Mouse (Mus musculus) limb, embryonic 10.5 days (tissue): ENCODE measurements at regions not wholly inside any gene's neighbourhood (a gene's known extent, or its start where the extent isn't known, plus 50 kb on each side); places are given as distances from the start of the nearest gene placed in this dataset.

Experiments
- DNase-seq: peaks from one replicate; pipeline ENCODE4 v3.0.0-alpha.2; 2017; ENCODE audit warnings: low spot score
- H3K27ac ChIP-seq: fragments of 300-500 bp; sonication (generic); 2 replicates; pipeline ENCODE4 v1.5.1; 2016; ENCODE audit warnings: mild to moderate bottlenecking
- H3K27me3 ChIP-seq: fragments of 300-500 bp; sonication (generic); 2 replicates; pipeline ENCODE4 v1.6.1; 2016; ENCODE audit warnings: low read depth, mild to moderate bottlenecking; ENCODE audit not compliant: poor library complexity, severe bottlenecking
- H3K36me3 ChIP-seq: fragments of 300-500 bp; sonication (generic); 2 replicates; pipeline ENCODE4 v1.6.1; 2016; ENCODE audit warnings: mild to moderate bottlenecking, moderate library complexity
- H3K4me1 ChIP-seq: fragments of 300-500 bp; sonication (generic); 2 replicates; pipeline ENCODE4 v1.6.1; 2016
- H3K4me3 ChIP-seq: fragments of 300-500 bp; sonication (generic); 2 replicates; pipeline ENCODE4 v1.5.1; 2016; ENCODE audit warnings: mild to moderate bottlenecking, moderate library complexity
- H3K9me3 ChIP-seq: fragments of 300-500 bp; sonication (generic); replicated peaks from 2 replicates; pipeline ENCODE4 v1.6.1; 2016; ENCODE audit warnings: mild to moderate bottlenecking
- WGBS: fragments of 180-500 bp; shearing (Covaris S2); methylation state at CpG from one replicate; pipeline ENCODE4 v1.1.7; 2016; 5-methylcytosine and 5-hydroxymethylcytosine counted together

DNA sequence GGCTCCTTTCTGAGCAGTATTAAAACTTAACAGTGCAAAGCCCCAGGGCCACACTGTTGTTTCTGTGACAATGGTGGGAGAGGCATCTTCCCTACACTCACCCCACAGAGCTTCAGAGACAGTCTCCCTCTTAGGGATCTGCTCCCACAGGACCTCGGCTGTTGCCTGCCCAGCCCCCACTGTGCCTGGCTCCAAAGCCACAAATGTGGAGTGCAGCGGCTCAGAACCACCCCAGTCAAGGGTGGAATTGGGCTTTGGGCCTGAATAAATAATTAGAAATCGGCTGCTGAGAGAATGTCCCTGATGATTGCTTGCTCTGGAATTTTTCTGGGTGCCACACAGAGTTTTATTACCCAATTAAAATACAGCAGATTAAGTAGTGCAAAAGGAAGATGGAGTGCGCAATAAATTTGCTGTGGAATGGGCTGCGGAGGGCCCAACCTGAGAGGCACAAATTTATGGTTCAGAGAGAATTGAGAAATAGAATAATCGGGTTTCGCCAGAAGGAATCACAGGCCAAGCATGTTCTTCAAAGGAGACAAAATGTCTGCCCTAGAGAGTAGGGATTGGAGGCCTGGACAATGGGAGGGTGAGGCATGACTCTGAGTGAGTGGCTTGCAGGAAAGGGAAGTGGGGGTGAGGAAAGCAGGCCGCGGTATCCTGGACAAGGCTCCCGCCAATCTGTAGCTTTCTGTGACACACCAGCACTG is 56.4 kb downstream of the Cd24a start:
- H3K27ac ChIP-seq: peak overlapping the region; percentile 73; the same call in 1 of the 2 replicates
- no peak for DNase-seq
- peaks cover 29% of the 10 kb centered on the region for H3K4me1 ChIP-seq
- no peak overlapping the region for H3K4me3 ChIP-seq
- H3K36me3 ChIP-seq: no peaks in the 10 kb centered on the region
- 81% methylated on average over 10 of the region's 10 CpGs for WGBS
- H3K27me3 ChIP-seq: no peaks in the 10 kb centered on the region
- no peaks in the 10 kb centered on the region for H3K9me3 ChIP-seq

DNA sequence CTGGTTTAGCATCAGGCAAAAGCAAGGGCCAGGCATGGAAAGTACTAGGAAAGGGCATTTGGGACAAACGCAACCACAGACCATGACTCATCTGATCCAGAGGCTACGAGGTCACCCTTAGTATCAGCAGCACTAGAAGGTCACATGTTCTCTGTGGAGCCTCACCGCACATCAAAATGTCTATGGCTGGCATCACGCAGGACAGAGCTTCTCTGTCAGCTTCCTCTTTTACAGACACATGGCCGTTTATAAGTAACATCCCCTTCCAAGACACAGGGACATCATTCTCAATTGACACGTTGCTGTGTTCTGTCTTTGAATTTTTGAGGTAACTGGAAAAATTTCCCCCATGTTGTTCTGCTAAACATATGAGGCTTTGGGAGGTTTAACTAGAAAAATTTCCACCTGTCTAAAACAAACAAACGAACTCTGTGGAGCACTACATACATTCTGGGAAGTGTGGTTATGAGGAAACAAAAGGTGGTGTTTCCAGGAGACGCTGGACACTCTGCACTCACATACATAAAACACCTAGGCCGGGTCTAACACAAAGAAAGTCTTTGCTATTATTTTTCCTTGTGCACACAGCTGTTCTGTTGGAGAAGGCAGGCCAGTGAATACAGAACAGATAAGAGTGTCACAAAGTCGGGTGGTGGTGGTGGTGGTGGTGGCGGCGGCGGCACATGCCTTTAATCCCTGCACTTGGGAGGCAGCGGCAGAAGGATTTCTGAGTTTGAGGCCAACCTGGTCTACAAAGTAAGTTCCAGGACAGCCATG is 63.3 kb downstream of the Cd24a start:
- WGBS: 82% methylated on average over 14 of the region's 14 CpGs
- Histone ChIP-seq H3K4me1 (peaks cover 2% of the 10 kb centered on the region; the same call in 1 of the 2 replicates), H3K36me3 (no peaks in the 10 kb centered on the region), H3K27ac (no peak overlapping the region), H3K27me3 (no peaks in the 10 kb centered on the region), H3K9me3 (no peaks in the 10 kb centered on the region), H3K4me3 (no peak overlapping the region)
- no peak for DNase-seq

DNA sequence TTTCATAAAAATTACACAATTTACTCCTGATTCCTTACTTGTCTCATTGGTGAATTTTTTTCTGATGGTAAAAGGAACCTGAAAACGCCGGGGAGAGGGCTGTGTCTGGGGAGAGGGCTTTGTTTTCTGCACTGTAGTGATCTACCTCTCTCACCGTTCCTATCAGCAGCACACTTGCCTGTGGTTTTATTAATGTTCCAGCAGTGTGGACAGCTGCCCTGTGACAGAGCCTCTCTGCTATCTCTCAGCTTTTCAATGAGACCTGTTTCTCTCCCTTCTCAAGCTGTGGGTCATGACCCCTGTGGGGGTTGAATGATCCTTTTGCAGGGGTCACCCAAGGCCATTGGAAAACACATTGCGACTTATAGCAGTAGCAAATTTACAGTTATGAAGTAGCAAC is 68.2 kb downstream of the Cd24a start:
- Histone ChIP-seq H3K4me3 (no peak overlapping the region), H3K27ac (no peak overlapping the region), H3K27me3 (no peaks in the 10 kb centered on the region), H3K9me3 (no peaks in the 10 kb centered on the region), H3K4me1 (peaks cover 16% of the 10 kb centered on the region), H3K36me3 (no peaks in the 10 kb centered on the region)
- no peak for DNase-seq
- 65% methylated on average over 4 of the region's 4 CpGs for WGBS

DNA sequence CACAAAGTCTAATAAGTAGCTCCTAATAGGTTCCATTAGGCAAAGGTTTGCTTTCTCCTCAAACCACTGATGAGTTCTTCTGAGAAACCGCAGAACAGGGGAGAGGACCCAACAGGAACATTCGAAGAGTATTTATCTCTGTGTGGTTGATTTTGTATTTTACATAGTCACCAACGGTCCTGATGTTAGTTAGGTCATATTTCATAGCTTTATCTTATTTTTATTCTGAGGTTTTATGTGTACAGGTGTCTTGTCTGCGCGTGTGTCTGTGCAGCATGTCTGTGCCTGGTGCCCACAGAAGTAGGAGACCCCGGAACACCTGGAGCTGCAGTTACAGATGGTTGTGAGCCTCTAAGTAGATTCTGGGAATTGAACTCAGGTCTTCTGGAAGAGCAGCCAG is 68.9 kb downstream of the Cd24a start:
- Histone ChIP-seq H3K36me3 (no peaks in the 10 kb centered on the region), H3K27ac (no peak overlapping the region), H3K4me1 (peaks cover 16% of the 10 kb centered on the region), H3K27me3 (no peaks in the 10 kb centered on the region), H3K4me3 (no peak overlapping the region), H3K9me3 (no peaks in the 10 kb centered on the region)
- no peak for DNase-seq
- 94% methylated on average over 6 of the region's 6 CpGs for WGBS

DNA sequence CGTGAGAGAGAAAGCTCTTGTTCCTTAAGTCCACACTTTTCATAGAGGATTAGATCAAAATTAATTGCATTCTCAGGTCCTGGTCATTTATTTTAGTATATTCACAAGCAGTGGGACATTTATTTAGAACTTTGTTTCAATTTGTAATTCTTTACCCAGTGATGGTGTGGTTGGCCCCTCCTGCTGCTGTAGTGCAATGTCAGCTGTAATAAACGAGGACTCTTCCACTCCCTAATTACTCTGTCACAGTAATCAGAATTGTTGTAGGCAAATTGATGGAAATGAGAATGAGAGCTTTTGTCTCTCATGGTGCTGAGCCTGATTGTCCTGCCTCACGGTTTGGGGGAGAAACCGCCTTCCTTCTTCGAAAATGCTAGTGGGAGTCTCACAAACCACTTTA is 70.1 kb downstream of the Cd24a start:
- no peak overlapping the region for H3K4me3 ChIP-seq
- 61% methylated on average over 5 of the region's 5 CpGs for WGBS

DNA sequence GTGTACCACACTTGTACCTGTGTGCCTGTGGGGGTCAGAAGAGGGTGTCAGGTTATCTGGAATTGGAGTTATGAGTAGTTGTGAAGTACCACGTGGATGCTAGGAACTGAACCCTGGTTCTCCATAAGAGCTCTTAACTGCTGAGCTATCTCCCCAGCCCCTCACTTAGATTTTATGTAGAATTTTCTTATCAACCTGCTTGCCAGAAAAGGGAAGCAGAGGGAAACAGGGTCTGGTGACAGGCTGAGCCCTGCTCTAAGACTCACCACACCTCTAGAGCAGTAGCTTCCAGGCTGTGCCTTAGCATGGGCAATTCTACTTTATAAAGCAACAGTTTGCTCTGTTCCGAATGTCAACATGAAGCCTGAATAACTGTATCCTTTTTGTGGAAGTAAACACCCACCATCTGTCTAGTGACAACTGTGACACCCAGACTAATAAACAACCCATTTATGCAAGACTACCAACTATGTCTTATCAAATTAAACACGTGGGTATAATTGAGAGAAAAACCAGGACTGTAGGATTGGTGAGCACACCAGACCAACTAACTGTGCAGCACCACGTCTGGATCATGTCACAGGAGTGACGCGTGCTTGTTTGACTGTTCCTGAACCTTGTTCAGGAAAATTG is 70.8 kb downstream of the Cd24a start:
- no peaks in the 10 kb centered on the region for H3K27me3 ChIP-seq
- 65% methylated on average over 6 of the region's 6 CpGs for WGBS
- H3K9me3 ChIP-seq: no peaks in the 10 kb centered on the region
- no peaks in the 10 kb centered on the region for H3K36me3 ChIP-seq
- no peak overlapping the region for H3K4me3 ChIP-seq
- DNase-seq: no peak
- H3K27ac ChIP-seq: no peak overlapping the region
- H3K4me1 ChIP-seq: peaks cover 16% of the 10 kb centered on the region

More for the DNA sequence above, 70.1 kb downstream of the Cd24a start:
- no peak overlapping the region for H3K27ac ChIP-seq
- no peak for DNase-seq
- H3K36me3 ChIP-seq: no peaks in the 10 kb centered on the region
- H3K4me1 ChIP-seq: peaks cover 16% of the 10 kb centered on the region
- no peaks in the 10 kb centered on the region for H3K9me3 ChIP-seq
- H3K27me3 ChIP-seq: no peaks in the 10 kb centered on the region

DNA sequence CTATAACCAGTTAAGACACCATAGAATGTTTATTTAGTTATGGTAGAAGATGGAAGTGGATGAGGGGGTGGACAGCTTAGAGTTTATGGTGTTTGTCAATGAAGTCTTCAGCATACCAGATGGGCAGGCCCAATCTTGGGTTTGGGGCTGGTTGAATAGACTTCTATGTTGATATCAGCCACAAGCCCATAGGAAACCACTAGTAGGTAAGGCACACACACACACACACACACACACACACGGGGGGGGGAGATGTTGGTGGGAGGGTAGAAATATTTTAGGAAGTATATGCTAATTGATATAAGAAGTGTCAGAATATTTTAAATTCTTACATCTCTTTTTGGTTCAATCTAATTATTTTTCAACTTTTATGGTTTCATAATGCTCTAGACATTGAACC is 72.4 kb downstream of the Cd24a start:
- DNase-seq: no peak
- H3K27me3 ChIP-seq: no peaks in the 10 kb centered on the region
- no peak overlapping the region for H3K27ac ChIP-seq
- H3K9me3 ChIP-seq: no peaks in the 10 kb centered on the region
- 89% methylated on average over 1 of the region's 1 CpGs for WGBS
- no peak overlapping the region for H3K4me3 ChIP-seq
- H3K36me3 ChIP-seq: no peaks in the 10 kb centered on the region
- H3K4me1 ChIP-seq: peaks cover 26% of the 10 kb centered on the region

DNA sequence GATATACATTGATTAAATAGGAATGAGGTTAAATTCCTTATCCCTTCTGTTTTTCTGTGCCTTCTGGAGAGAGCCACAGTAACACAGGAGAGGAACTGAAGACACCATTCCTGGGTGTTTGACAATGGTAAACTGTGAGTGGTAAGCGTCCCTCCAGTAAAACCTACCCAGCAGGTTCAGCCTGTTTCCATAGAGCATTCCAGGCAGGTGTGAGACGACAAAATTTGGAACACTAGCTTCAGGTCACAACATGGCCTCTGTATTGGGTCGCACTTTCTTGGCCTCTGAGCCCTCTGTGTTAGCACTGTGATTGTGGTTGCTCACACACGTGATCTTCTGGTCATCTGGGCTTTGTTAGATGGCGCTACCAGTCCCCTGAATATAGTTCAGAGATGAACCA is 73.4 kb downstream of the Cd24a start:
- H3K27me3 ChIP-seq: no peaks in the 10 kb centered on the region
- H3K36me3 ChIP-seq: no peaks in the 10 kb centered on the region
- no peak overlapping the region for H3K4me3 ChIP-seq
- H3K27ac ChIP-seq: no peak overlapping the region
- peaks cover 27% of the 10 kb centered on the region for H3K4me1 ChIP-seq
- H3K9me3 ChIP-seq: no peaks in the 10 kb centered on the region
- no peak for DNase-seq
- WGBS: 79% methylated on average over 5 of the region's 5 CpGs

DNA sequence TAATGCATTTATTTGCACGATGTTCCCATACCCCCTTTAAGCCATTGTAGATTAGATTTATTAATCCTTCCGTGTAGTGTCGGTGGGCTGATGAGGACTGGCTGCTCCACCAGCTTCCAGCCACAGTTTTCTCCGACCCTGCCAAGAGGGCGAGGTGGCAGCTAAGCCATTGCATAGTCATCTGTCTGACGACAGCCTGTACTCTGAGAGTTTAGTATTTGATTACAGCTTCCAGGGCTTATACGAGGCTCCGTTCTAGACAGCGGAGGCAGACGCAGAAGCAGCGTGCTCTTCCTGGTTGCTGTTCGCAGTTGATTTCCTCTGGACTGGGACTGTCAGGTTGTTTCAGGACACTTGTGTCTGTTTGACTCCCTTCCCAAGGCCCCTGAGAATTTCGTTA is 73.8 kb downstream of the Cd24a start:
- Histone ChIP-seq H3K27ac (no peak overlapping the region), H3K9me3 (no peaks in the 10 kb centered on the region), H3K27me3 (no peaks in the 10 kb centered on the region), H3K4me3 (no peak overlapping the region), H3K36me3 (no peaks in the 10 kb centered on the region), H3K4me1 (peaks cover 26% of the 10 kb centered on the region)
- 80% methylated on average over 13 of the region's 13 CpGs for WGBS
- no peak for DNase-seq

DNA sequence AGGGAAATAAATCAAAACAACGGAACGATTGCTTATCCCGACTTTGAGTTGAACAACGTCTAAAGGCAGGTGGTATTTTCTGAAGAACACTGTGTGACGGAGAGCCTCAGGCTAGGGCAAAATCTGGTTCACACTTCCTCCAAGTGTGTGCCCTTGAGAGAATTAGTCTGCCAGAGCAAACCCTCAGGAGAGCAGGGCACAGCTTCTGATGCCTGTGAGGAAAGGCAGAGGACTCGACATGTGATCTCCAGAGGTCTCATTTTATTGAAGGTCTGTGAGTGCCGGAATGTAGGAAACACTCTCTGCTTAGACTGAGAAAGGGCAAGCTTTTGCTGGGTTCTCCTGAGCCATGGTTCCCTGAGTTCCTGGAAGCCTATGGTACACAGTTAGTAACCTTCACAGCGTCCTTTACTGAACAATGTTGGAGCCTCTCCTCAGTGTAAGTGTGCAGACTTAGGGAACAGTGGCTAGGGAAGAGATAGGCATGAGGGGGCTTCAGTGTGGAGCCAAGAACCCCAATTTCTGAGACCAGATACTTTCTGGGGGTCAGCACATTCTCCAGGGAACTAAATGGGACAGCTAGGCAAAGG is 77.1 kb downstream of the Cd24a start:
- Histone ChIP-seq H3K4me1 (peaks cover 14% of the 10 kb centered on the region), H3K27ac (0 out of 2 replicates have a peak overlapping the region, but pooled peaks have one; percentile 26), H3K27me3 (no peaks in the 10 kb centered on the region), H3K4me3 (no peak overlapping the region), H3K36me3 (no peaks in the 10 kb centered on the region), H3K9me3 (no peaks in the 10 kb centered on the region)
- WGBS: 60% methylated on average over 8 of the region's 8 CpGs
- no peak for DNase-seq

DNA sequence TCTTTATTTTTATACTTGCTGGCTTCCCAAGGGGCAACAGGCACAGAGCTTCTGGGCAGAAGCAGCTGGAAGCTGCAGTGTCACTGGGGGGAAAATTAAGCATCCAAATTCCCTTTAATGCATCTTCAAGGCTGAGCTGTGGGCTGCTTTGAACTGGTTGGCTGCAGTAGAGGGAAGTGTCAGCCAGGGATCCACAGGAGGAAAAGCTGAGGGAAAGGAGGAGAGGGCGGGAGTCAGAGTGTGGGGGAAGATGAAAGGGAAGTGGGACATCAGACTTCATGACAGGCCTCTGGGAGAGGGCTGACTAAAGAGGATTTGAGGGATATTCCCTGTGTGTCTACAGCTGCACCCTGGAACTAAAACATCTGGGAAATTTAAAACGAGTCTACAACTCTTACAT is 77.6 kb downstream of the Cd24a start:
- no peaks in the 10 kb centered on the region for H3K36me3 ChIP-seq
- no peak for DNase-seq
- H3K9me3 ChIP-seq: no peaks in the 10 kb centered on the region
- H3K4me1 ChIP-seq: peaks cover 14% of the 10 kb centered on the region
- H3K4me3 ChIP-seq: no peak overlapping the region
- 0 out of 2 replicates have a peak overlapping the region, but pooled peaks have one; percentile 7 for H3K27ac ChIP-seq
- 35% methylated on average over 2 of the region's 2 CpGs for WGBS
- H3K27me3 ChIP-seq: no peaks in the 10 kb centered on the region

DNA sequence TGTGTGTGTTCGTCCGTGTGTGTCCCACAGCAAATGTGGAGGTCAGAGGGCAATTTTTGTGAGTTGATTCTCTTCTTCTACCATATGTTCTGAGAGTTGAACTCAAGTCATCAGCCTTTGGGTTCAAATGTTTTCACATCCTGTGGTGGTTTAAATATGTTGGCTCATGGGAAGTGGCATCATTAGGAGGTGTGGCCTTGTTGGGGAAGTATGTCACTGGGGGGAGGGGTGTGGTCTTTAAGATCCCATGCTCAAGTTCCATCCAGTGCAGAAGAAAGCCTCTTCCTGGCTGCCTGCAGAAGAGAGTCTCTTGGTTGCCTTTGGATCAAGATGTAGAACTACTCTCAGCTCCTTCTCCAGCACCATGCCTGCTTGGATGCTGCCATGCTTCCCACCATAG is 78.1 kb downstream of the Cd24a start:
- Histone ChIP-seq H3K9me3 (no peaks in the 10 kb centered on the region), H3K27me3 (no peaks in the 10 kb centered on the region), H3K4me3 (no peak overlapping the region), H3K27ac (no peak overlapping the region), H3K4me1 (peaks cover 14% of the 10 kb centered on the region), H3K36me3 (no peaks in the 10 kb centered on the region)
- 76% methylated on average over 2 of the region's 2 CpGs for WGBS
- DNase-seq: no peak
